In the genomic region with DNA sequence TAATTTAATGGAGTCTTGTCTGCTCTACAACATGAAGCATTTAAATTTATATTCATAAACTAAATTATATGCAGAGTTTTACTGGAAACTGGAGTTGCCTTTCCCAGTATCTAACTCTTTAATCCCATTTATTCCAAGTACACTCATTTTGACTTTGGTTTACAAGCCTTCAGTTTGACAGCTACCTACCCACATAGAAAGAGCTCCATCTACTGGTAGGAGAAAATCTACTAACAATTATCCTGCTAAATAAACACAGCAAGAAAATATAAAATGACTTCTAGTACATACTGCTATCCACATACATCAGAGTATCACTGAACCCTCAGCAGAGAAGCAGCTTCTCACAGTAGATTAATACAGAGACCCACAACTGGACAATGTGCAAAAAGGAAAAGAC, we compare ENCODE assay signal across 17 mouse cellular contexts. TPM values are rescaled to one million over a fixed set of nuclear protein-coding genes. Genes with fewer than 3 reads are reported as not detected.
DNase-seq lines count a peak whose midpoint lies in the region; ATAC-seq and TF ChIP-seq lines count a peak whose summit lies in the region.
"Had no signal": no experiment of that assay in that cellular context is flagged by ENCODE, and none has a peak within 500 bp of the region (broad histone marks: within the 10 kb centered on the region; RNA-seq: fewer than 3 reads in every experiment).

No protein-coding gene starts in this region.

- no peak overlapping the region for H3K4me3 ChIP-seq in heart, adult 2 months
- no peak overlapping the region for H3K4me3 ChIP-seq in liver, postnatal 0 days (ENCODE audit: low read depth, low read length)
- no peak overlapping the region for H3K4me3 ChIP-seq in liver, embryonic 11.5 days (ENCODE audit: low read depth, low read length)
- no peak overlapping the region for H3K4me3 ChIP-seq in CH12.LX (replicated peaks in 1 of 3; ENCODE audit: low read depth in 2 of 3, low read length in 2 of 3, poor library complexity in 1 of 3)
- H3K4me3 ChIP-seq: embryonic facial prominence, embryonic 12.5 days; kidney, embryonic 15.5 days; lung, embryonic 15.5 days; myocyte had no signal

- H3K4me1 ChIP-seq in heart, adult 2 months (ENCODE audit: control insufficient read depth, insufficient read depth, low read length): no peaks in the 10 kb centered on the region; the same call in 1 of the 2 replicates
- peaks cover 11% of the 10 kb centered on the region; the same call in 1 of the 2 replicates for H3K4me1 ChIP-seq in liver, postnatal 0 days (ENCODE audit: insufficient read depth)
- H3K4me1 ChIP-seq in liver, embryonic 11.5 days (replicated peaks; ENCODE audit: control insufficient read depth, insufficient read depth, low read length): no peaks in the 10 kb centered on the region
- H3K4me1 ChIP-seq in CH12.LX (ENCODE audit: control insufficient read depth in 1 of 2, insufficient read depth in 2 of 2): peaks cover 0 to 15% of the 10 kb centered on the region in 2 experiments; a peak in 2 of 4 replicates
- H3K4me1 ChIP-seq: embryonic facial prominence, embryonic 12.5 days had no signal

- TF ChIP-seq EP300 in heart, adult 2 months (IDR thresholded peaks at IDR 0.05; ENCODE audit: insufficient read depth, low read depth, low read length): no peak
- TF ChIP-seq EP300 in liver, postnatal 0 days (IDR thresholded peaks at IDR 0.05; ENCODE audit: low read depth): no peak
- no peak for TF ChIP-seq EP300 in CH12.LX (IDR thresholded peaks at IDR 0.05; ENCODE audit: low read length)

- in situ Hi-C loops in CH12.LX (cut with MboI; ENCODE audit: low pct_ligation_motif_present, low pct_unique_long_range_greater_than_20kb, low sequenced_read_pairs): loop anchor here (10.0 kb wide), 1 partner anchor 54 kb away; no protein-coding TSS in a partner anchor

- dilution Hi-C loops in CH12.LX (cut with MboI; ENCODE audit: extremely low pct_ligation_motif_present, extremely low pct_unique_long_range_greater_than_20kb, low sequenced_read_pairs): no loop called here

- no peak for DNase-seq in heart, adult 2 months
- DNase-seq in heart, postnatal 14 days: no peak
- no peak for DNase-seq in liver, postnatal 0 days
- DNase-seq in liver, embryonic 11.5 days (ENCODE audit: low spot score): no peak
- DNase-seq in CH12.LX (ENCODE audit: extremely low read depth): peak; percentile 34
- DNase-seq in c-Kit-negative CD71-positive TER-119-positive erythroid progenitor cells, embryonic 14.5 days (ENCODE audit: low read depth, low spot score): peak; percentile 20
- DNase-seq in embryo, embryonic 11 days: no peak
- DNase-seq in right cerebral cortex, postnatal 4 days: no peak
- DNase-seq: adrenal gland, adult 8-10 months; cerebellum, adult 2 months; heart, postnatal 36 days; thymus, postnatal 14 days had no signal

- peak; percentile 81 for TF ChIP-seq CTCF in heart, adult 2 months (IDR thresholded peaks at IDR 0.05)
- TF ChIP-seq CTCF in liver, postnatal 0 days (IDR thresholded peaks at IDR 0.05; ENCODE audit: low read depth): peak; percentile 57
- peak; percentile 16 to 81; a peak in 3 of 4 replicates for TF ChIP-seq CTCF in CH12.LX (conservative IDR thresholded peaks at IDR 0.05 in 1 of 2, IDR thresholded peaks at IDR 0.05 in 1 of 2; ENCODE audit: low read depth in 2 of 2, low read length in 2 of 2)

- H3K36me3 ChIP-seq in heart, adult 2 months (ENCODE audit: control insufficient read depth, insufficient read depth, low read length): peaks cover 5% of the 10 kb centered on the region
- H3K36me3 ChIP-seq in liver, postnatal 0 days (replicated peaks; ENCODE audit: insufficient read depth, low read length): no peaks in the 10 kb centered on the region
- H3K36me3 ChIP-seq in liver, embryonic 11.5 days (ENCODE audit: control insufficient read depth, insufficient read depth, low read length): no peaks in the 10 kb centered on the region
- peaks cover 0 to 2% of the 10 kb centered on the region in 2 experiments for H3K36me3 ChIP-seq in CH12.LX (replicated peaks in 1 of 2; ENCODE audit: control insufficient read depth in 1 of 2, insufficient read depth in 1 of 2, low read length in 1 of 2)
- H3K36me3 ChIP-seq: embryonic facial prominence, embryonic 12.5 days; kidney, embryonic 15.5 days; lung, embryonic 15.5 days had no signal

- no peaks in the 10 kb centered on the region for H3K9me3 ChIP-seq in liver, postnatal 0 days (ENCODE audit: low read length)
- no peaks in the 10 kb centered on the region for H3K9me3 ChIP-seq in liver, embryonic 11.5 days (ENCODE audit: control insufficient read depth, low read length)
- no peaks in the 10 kb centered on the region for H3K9me3 ChIP-seq in CH12.LX (replicated peaks; ENCODE audit: low read length)
- H3K9me3 ChIP-seq: embryonic facial prominence, embryonic 12.5 days; kidney, embryonic 15.5 days; lung, embryonic 15.5 days had no signal

- peak; percentile 81 for TF ChIP-seq RAD21 in CH12.LX (IDR thresholded peaks at IDR 0.05; ENCODE audit: low read depth, low read length)

- peaks cover 7% of the 10 kb centered on the region; the same call in 1 of the 2 replicates for H3K79me2 ChIP-seq in heart, adult 2 months (replicated peaks; ENCODE audit: control insufficient read depth, insufficient read depth, low read length)
- peaks cover 27% of the 10 kb centered on the region for H3K79me2 ChIP-seq in CH12.LX (replicated peaks; ENCODE audit: control insufficient read depth, extremely low read depth, insufficient read depth, poor library complexity, severe bottlenecking)

- no peaks in the 10 kb centered on the region for H3K27me3 ChIP-seq in heart, adult 2 months (ENCODE audit: control insufficient read depth, insufficient read depth, low read length)
- H3K27me3 ChIP-seq in liver, postnatal 0 days (ENCODE audit: insufficient read depth, low read length): no peaks in the 10 kb centered on the region
- H3K27me3 ChIP-seq in liver, embryonic 11.5 days (replicated peaks; ENCODE audit: control insufficient read depth, insufficient read depth, low read length): no peaks in the 10 kb centered on the region
- H3K27me3 ChIP-seq in CH12.LX (replicated peaks): no peaks in the 10 kb centered on the region
- H3K27me3 ChIP-seq: embryonic facial prominence, embryonic 12.5 days; kidney, embryonic 15.5 days; lung, embryonic 15.5 days had no signal

- H3K9ac ChIP-seq in heart, adult 2 months (ENCODE audit: low read depth, low read length): no peak overlapping the region
- H3K9ac ChIP-seq in liver, postnatal 0 days (replicated peaks): no peak overlapping the region
- no peak overlapping the region for H3K9ac ChIP-seq in liver, embryonic 11.5 days (ENCODE audit: low read depth, low read length)
- H3K9ac ChIP-seq in CH12.LX (ENCODE audit: insufficient read depth, low read depth): no peak overlapping the region
- H3K9ac ChIP-seq: embryonic facial prominence, embryonic 12.5 days; kidney, embryonic 15.5 days; lung, embryonic 15.5 days had no signal

- intact Hi-C loops in heart, adult 2 months (cut with DNase I): loop anchor here (2.0 kb wide), 1 partner anchor 58 kb away; no protein-coding TSS in a partner anchor
- intact Hi-C loops in heart, postnatal 14 days (cut with DNase I): loop anchor here (2.0 kb wide), 1 partner anchor 58 kb away; no protein-coding TSS in a partner anchor

- ATAC-seq in liver, postnatal 0 days: no peak
- ATAC-seq in liver, embryonic 11.5 days (replicated peaks; ENCODE audit: low FRiP score): no peak
- ATAC-seq: forebrain, embryonic 14.5 days had no signal

- TF ChIP-seq POLR2A in heart, adult 2 months (IDR thresholded peaks at IDR 0.05; ENCODE audit: insufficient read depth, low read depth, low read length): no peak
- TF ChIP-seq POLR2A in CH12.LX (IDR thresholded peaks at IDR 0.05; ENCODE audit: low read depth, low read length): no peak

- no peak overlapping the region for H3K4me2 ChIP-seq in liver, postnatal 0 days (ENCODE audit: low read depth, low read length)
- H3K4me2 ChIP-seq in liver, embryonic 11.5 days: no peak overlapping the region
- H3K4me2 ChIP-seq in CH12.LX (ENCODE audit: insufficient read depth, low read depth, poor library complexity, severe bottlenecking): no peak overlapping the region
- H3K4me2 ChIP-seq: embryonic facial prominence, embryonic 12.5 days; kidney, embryonic 15.5 days; lung, embryonic 15.5 days had no signal

- no peak overlapping the region for H3K27ac ChIP-seq in heart, adult 2 months
- peak overlapping the region; percentile 11; the same call in 1 of the 2 replicates for H3K27ac ChIP-seq in liver, postnatal 0 days (ENCODE audit: low read depth)
- H3K27ac ChIP-seq in liver, embryonic 11.5 days (ENCODE audit: low read depth, low read length): no peak overlapping the region
- no peak overlapping the region for H3K27ac ChIP-seq in CH12.LX (ENCODE audit: insufficient read depth, low read depth)
- H3K27ac ChIP-seq: embryonic facial prominence, embryonic 12.5 days; kidney, embryonic 15.5 days; lung, embryonic 15.5 days had no signal

TF ChIP-seq in CH12.LX, 34 proteins besides CTCF, POLR2A, EP300 and RAD21:
- TF ChIP-seq GABPA (IDR thresholded peaks at IDR 0.05; ENCODE audit: insufficient replicate concordance, low read depth, low read length) (no peak), SMC3 (IDR thresholded peaks at IDR 0.05; ENCODE audit: low read depth, low read length) (peak; percentile 58; the same call in 1 of the 2 replicates)

RNA-seq across cellular contexts. Expression of gene Smurf2, which starts 9.3 kb away (rescaled TPM):
- 10 to 100 TPM; 39.9 to 41.0 TPM for total RNA-seq in heart, adult 2 months (2021)
- 9.5 and 14.9 TPM in 2 replicates for polyA plus RNA-seq in heart, adult 2 months (2012; rRNA removed)
- 10 to 100 TPM; 36.4 to 39.4 TPM for total RNA-seq in heart, postnatal 14 days (2021)
- polyA plus RNA-seq in liver, postnatal 0 days (2015; fragmentation: Nextera tagmentation; extraction: Ambion mirVana): 4.5 and 4.8 TPM in 2 replicates
- polyA plus RNA-seq in liver, embryonic 11.5 days (2014; fragmentation: Nextera tagmentation; extraction: Ambion mirVana): 8.7 and 9.6 TPM in 2 replicates
- total RNA-seq in CH12.LX (2012; rRNA removed) (10.8 and 11.1 TPM in 2 replicates), CH12.LX (2014; rRNA removed) (11.1 and 11.3 TPM in 2 replicates)
- polyA plus RNA-seq in CH12.LX (2012; ENCODE audit: insufficient read length, low read depth): 13.2 and 13.3 TPM in 2 replicates

Comparison
In these comparisons a context has a peak if more than half of its experiments do, and no peak if none do; other contexts are left out.
1. DNase-seq: peak in CH12.LX (single experiment) and c-Kit-negative CD71-positive TER-119-positive erythroid progenitor cells, embryonic 14.5 days (single experiment); none in heart, adult 2 months (0 of 2), heart, postnatal 14 days (0 of 2), liver, postnatal 0 days (single experiment), liver, embryonic 11.5 days (single experiment), embryo, embryonic 11 days (single experiment) and right cerebral cortex, postnatal 4 days (single experiment).
2. Peak in every context shown above with its lines, with median percentiles within 50 percentile points of each other: CTCF ChIP-seq.